Mouse (Mus musculus) embryonic facial prominence, embryonic 11.5 days (tissue): ENCODE data around the gene Cntd1. TPM values are rescaled to one million over a fixed set of nuclear protein-coding genes. Genes with fewer than 3 reads are reported as not detected.
A peak's percentile ranks its signal among the peaks of the same experiment; 100 is the strongest.

Source experiments
- ATAC-seq: fragments of 200-750 bp; cut with Nextera tagmentation; replicated peaks from 2 replicates; pipeline ENCODE4 v1.8.0; 2017; ENCODE audit warnings: low read depth; ENCODE audit not compliant: insufficient number of reproducible peaks, low FRiP score, low TSS enrichment
- DNase-seq: peaks from one replicate; pipeline ENCODE4 v3.0.0-alpha.2; 2015; ENCODE audit warnings: low spot score
- H3K27ac ChIP-seq: fragments of 300-500 bp; sonication (generic); replicated peaks from 2 replicates; pipeline ENCODE4 v1.5.1; 2014; ENCODE audit warnings: mild to moderate bottlenecking, low read depth, low read length, control low read depth
- H3K27me3 ChIP-seq: fragments of 300-500 bp; sonication (generic); 2 replicates; pipeline ENCODE4 v1.6.1; 2014; ENCODE audit warnings: mild to moderate bottlenecking, low read length, moderate library complexity, mixed read lengths; ENCODE audit not compliant: control insufficient read depth, insufficient read depth
- H3K36me3 ChIP-seq: fragments of 300-500 bp; sonication (generic); replicated peaks from 2 replicates; pipeline ENCODE4 v1.6.1; 2014; ENCODE audit warnings: low read depth, mild to moderate bottlenecking, low read length, moderate library complexity, mixed read lengths; ENCODE audit not compliant: control insufficient read depth, insufficient read depth
- H3K4me1 ChIP-seq: fragments of 300-500 bp; sonication (generic); 2 replicates; pipeline ENCODE4 v1.6.1; 2014; ENCODE audit warnings: low read length, mixed read lengths; ENCODE audit not compliant: control insufficient read depth, insufficient read depth
- H3K4me2 ChIP-seq: fragments of 300-500 bp; sonication (generic); 2 replicates; pipeline ENCODE4 v1.6.1; 2014; ENCODE audit warnings: low read depth, mild to moderate bottlenecking, control low read depth, low read length, moderate library complexity
- H3K4me3 ChIP-seq: fragments of 300-500 bp; sonication (generic); 2 replicates; pipeline ENCODE4 v1.5.1; 2014; ENCODE audit warnings: low read depth, low read length, control low read depth
- H3K9ac ChIP-seq: fragments of 300-500 bp; sonication (generic); replicated peaks from 2 replicates; pipeline ENCODE4 v1.6.1; 2014; ENCODE audit warnings: mild to moderate bottlenecking, control low read depth, low read length
- H3K9me3 ChIP-seq: fragments of 300-500 bp; sonication (generic); replicated peaks from 2 replicates; pipeline ENCODE4 v1.6.1; 2016; ENCODE audit warnings: mild to moderate bottlenecking, low read length, inconsistent platforms, mixed read lengths; ENCODE audit not compliant: control insufficient read depth
- WGBS: fragments of 180-500 bp; shearing (Covaris S2); extraction: QIAGEN DNeasy Blood & Tissue Kit; methylation state at CpG from one replicate; pipeline ENCODE4 v1.1.7; 2014; 5-methylcytosine and 5-hydroxymethylcytosine counted together
- polyA plus RNA-seq: library from polyadenylated mRNA; unstranded; fragments of >200 nt; fragmentation: Nextera tagmentation; extraction: Ambion mirVana; gene quantifications from 2 replicates; pipeline ENCODE4 v1.2.1, GENCODE M21; 2014

Gene Cntd1
- polyA plus RNA-seq, 1 experiment from 2014 or later: 1.6 TPM

DNA sequence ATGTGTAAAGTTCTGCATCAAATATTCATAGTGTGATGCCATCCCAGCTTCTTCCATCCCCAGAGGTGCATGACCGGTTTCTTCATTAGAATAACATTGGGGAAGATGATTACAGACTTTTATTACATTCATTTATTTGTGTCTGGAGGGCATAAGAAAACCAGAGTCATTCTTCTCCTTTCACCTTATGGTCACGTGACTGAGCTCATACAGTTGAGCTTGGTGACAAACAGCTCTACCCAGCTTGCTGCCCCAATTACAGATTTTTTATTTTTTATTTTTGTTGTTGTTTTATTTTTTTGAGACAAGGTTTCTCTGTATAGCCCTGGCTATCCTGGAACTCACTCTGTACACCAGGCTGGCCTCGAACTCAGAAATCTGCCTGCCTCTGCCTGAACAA is 6.4 kb upstream of the Cntd1 start:
- H3K36me3 ChIP-seq: no peaks in the 10 kb centered on the region
- no peaks in the 10 kb centered on the region for H3K9me3 ChIP-seq
- H3K4me1 ChIP-seq: peaks cover 4% of the 10 kb centered on the region; the same call in 1 of the 2 replicates
- H3K4me2 ChIP-seq: no peak overlapping the region
- H3K9ac ChIP-seq: no peak overlapping the region
- 80% methylated on average over 3 of the region's 3 CpGs for WGBS
- no peak for ATAC-seq
- no peaks in the 10 kb centered on the region for H3K27me3 ChIP-seq
- no peak overlapping the region for H3K27ac ChIP-seq
- no peak overlapping the region for H3K4me3 ChIP-seq
- no peak for DNase-seq

DNA sequence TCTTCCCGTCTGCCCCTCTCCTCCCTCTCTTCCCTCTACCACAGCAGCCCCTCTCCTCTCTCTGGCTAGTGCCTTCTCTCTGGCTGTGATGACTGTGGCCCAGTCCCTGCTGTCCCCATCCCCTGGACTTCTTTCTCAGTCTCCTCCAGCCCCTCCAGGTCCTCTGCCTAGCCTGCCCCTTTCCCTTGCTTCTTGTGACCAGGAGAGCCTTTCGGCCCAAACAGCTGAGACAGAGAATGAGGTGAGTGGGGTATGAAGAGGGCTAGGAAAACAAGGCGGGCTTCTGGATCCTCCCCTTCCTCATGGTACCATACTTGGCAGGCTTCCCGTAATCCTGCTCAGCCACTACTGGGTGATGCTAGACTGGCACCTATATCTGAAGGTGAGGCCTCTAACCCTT is 3.5 kb upstream of the Cntd1 start:
- no peaks in the 10 kb centered on the region for H3K36me3 ChIP-seq
- no peak overlapping the region for H3K4me2 ChIP-seq
- no peak for ATAC-seq
- H3K9me3 ChIP-seq: no peaks in the 10 kb centered on the region
- no peaks in the 10 kb centered on the region for H3K27me3 ChIP-seq
- peaks cover 4% of the 10 kb centered on the region; the same call in 1 of the 2 replicates for H3K4me1 ChIP-seq
- DNase-seq: no peak
- H3K27ac ChIP-seq: no peak overlapping the region
- no peak overlapping the region for H3K9ac ChIP-seq
- no peak overlapping the region for H3K4me3 ChIP-seq
- WGBS: 78% methylated on average over 4 of the region's 4 CpGs

GRCm38 (mm10) chr11:101276319-101277070 is 2.3 kb upstream of the Cntd1 start:
- Histone ChIP-seq H3K4me1 (peaks cover 4% of the 10 kb centered on the region; the same call in 1 of the 2 replicates), H3K4me3 (no peak overlapping the region), H3K4me2 (no peak overlapping the region; the same call in 1 of the 2 replicates), H3K9me3 (no peaks in the 10 kb centered on the region), H3K9ac (peak overlapping the region; percentile 22), H3K27ac (no peak overlapping the region), H3K27me3 (no peaks in the 10 kb centered on the region), H3K36me3 (no peaks in the 10 kb centered on the region)
- DNase-seq: no peak
- WGBS: 40% methylated on average over 27 of the region's 27 CpGs
- no peak for ATAC-seq

- no peak overlapping the region for H3K27ac ChIP-seq
- H3K4me3 ChIP-seq: peak overlapping the region; percentile 67
- no peak for DNase-seq
- H3K4me2 ChIP-seq: peak overlapping the region; percentile 82
- peak overlapping the region; percentile 69 for H3K9ac ChIP-seq
- no peaks in the 10 kb centered on the region for H3K9me3 ChIP-seq
- no peaks in the 10 kb centered on the region for H3K36me3 ChIP-seq
- H3K4me1 ChIP-seq: peaks cover 4% of the 10 kb centered on the region; the same call in 1 of the 2 replicates
- 78% methylated on average over 12 of the region's 12 CpGs for WGBS
- no peak for ATAC-seq
- no peaks in the 10 kb centered on the region for H3K27me3 ChIP-seq
These were observed 1.2 kb upstream of the Cntd1 start for GRCm38 (mm10) chr11:101277381-101278222.

GRCm38 (mm10) chr11:101279193-101279569 is 369 bp downstream of the Cntd1 start:
- H3K36me3 ChIP-seq: no peaks in the 10 kb centered on the region
- 0 out of 2 replicates have a peak overlapping the region, but pooled peaks have one; percentile 67 for H3K4me3 ChIP-seq
- peaks cover 4% of the 10 kb centered on the region; the same call in 1 of the 2 replicates for H3K4me1 ChIP-seq
- WGBS: 61% methylated on average over 14 of the region's 14 CpGs
- DNase-seq (no peak), ATAC-seq (0 out of 2 replicates have a peak, but pooled peaks have one; percentile 10)
- no peaks in the 10 kb centered on the region for H3K9me3 ChIP-seq
- no peaks in the 10 kb centered on the region for H3K27me3 ChIP-seq
- no peak overlapping the region for H3K27ac ChIP-seq
- H3K4me2 ChIP-seq: peak overlapping the region; percentile 7
- H3K9ac ChIP-seq: no peak overlapping the region

GRCm38 (mm10) chr11:101280837-101281236 is 2.0 kb downstream of the Cntd1 start:
- no peak overlapping the region for H3K4me3 ChIP-seq
- peaks cover 4% of the 10 kb centered on the region; the same call in 1 of the 2 replicates for H3K4me1 ChIP-seq
- no peak for DNase-seq
- H3K36me3 ChIP-seq: no peaks in the 10 kb centered on the region
- H3K27me3 ChIP-seq: no peaks in the 10 kb centered on the region
- no peak overlapping the region for H3K9ac ChIP-seq
- H3K9me3 ChIP-seq: no peaks in the 10 kb centered on the region
- ATAC-seq: no peak
- H3K4me2 ChIP-seq: no peak overlapping the region
- H3K27ac ChIP-seq: no peak overlapping the region
- WGBS: 46% methylated on average over 7 of the region's 7 CpGs

- no peaks in the 10 kb centered on the region for H3K27me3 ChIP-seq
- no peaks in the 10 kb centered on the region for H3K9me3 ChIP-seq
- H3K36me3 ChIP-seq: no peaks in the 10 kb centered on the region
- no peak for DNase-seq
- no peaks in the 10 kb centered on the region for H3K4me1 ChIP-seq
- no peak overlapping the region for H3K4me3 ChIP-seq
- 37% methylated on average over 5 of the region's 5 CpGs for WGBS
- ATAC-seq: no peak
- H3K9ac ChIP-seq: no peak overlapping the region
- no peak overlapping the region for H3K27ac ChIP-seq
- H3K4me2 ChIP-seq: no peak overlapping the region
These were observed 4.1 kb downstream of the Cntd1 start for GRCm38 (mm10) chr11:101282896-101283295.

GRCm38 (mm10) chr11:101283805-101284204 is 5.0 kb downstream of the Cntd1 start:
- Histone ChIP-seq H3K27me3 (no peaks in the 10 kb centered on the region), H3K4me2 (no peak overlapping the region)
- WGBS: 66% methylated on average over 4 of the region's 4 CpGs

More at GRCm38 (mm10) chr11:101283805-101284204, 5.0 kb downstream of the Cntd1 start:
- H3K27ac ChIP-seq: no peak overlapping the region
- H3K36me3 ChIP-seq: no peaks in the 10 kb centered on the region
- no peak for ATAC-seq
- no peaks in the 10 kb centered on the region for H3K9me3 ChIP-seq
- no peak for DNase-seq
- no peaks in the 10 kb centered on the region for H3K4me1 ChIP-seq
- H3K4me3 ChIP-seq: no peak overlapping the region
- no peak overlapping the region for H3K9ac ChIP-seq
